In genomic region chr10:14703830-14704420, GRCm38 (mm10) we compare ENCODE assay signal across 10 mouse cellular contexts. TPM values are rescaled to one million over a fixed set of nuclear protein-coding genes. Genes with fewer than 3 reads are reported as not detected.
DNase-seq lines count a peak whose midpoint lies in the region; ATAC-seq lines count a peak whose summit lies in the region.
"Had no signal": no experiment of that assay in that cellular context is flagged by ENCODE, and none has a peak within 500 bp of the region (broad histone marks: within the 10 kb centered on the region; RNA-seq: fewer than 3 reads in every experiment).

No protein-coding gene starts in this region.

- no peak for DNase-seq in lung, postnatal 10 days
- DNase-seq in ovary, postnatal 14 days (ENCODE audit: low spot score): no peak
- no peak for DNase-seq in left cerebral cortex, adult 8-10 months (ENCODE audit: low spot score in 2 of 2)

- no peaks in the 10 kb centered on the region for H3K9me3 ChIP-seq in lung, embryonic 16.5 days (ENCODE audit: control insufficient read depth, low read length)
- no peaks in the 10 kb centered on the region for H3K9me3 ChIP-seq in forebrain, embryonic 13.5 days (replicated peaks)
- no peaks in the 10 kb centered on the region for H3K9me3 ChIP-seq in limb, embryonic 13.5 days
- H3K9me3 ChIP-seq in stomach, embryonic 14.5 days (ENCODE audit: control insufficient read depth, low read depth, low read length): no peaks in the 10 kb centered on the region

- no peak for ATAC-seq in lung, embryonic 16.5 days (ENCODE audit: low read depth)
- ATAC-seq in forebrain, embryonic 13.5 days: no peak
- ATAC-seq in limb, embryonic 13.5 days (ENCODE audit: low FRiP score, low read depth): no peak
- no peak for ATAC-seq in stomach, embryonic 14.5 days (ENCODE audit: insufficient number of reproducible peaks, insufficient read depth, low FRiP score, low read depth)
- ATAC-seq in megakaryocyte progenitor cell, adult 5-6 weeks (replicated peaks; ENCODE audit: poor library complexity): no peak

- H3K9ac ChIP-seq in lung, embryonic 16.5 days (ENCODE audit: low read length): no peak overlapping the region; the same call in 1 of the 2 replicates
- H3K9ac ChIP-seq in forebrain, embryonic 13.5 days: peak overlapping the region; percentile 39
- H3K9ac ChIP-seq in limb, embryonic 13.5 days: no peak overlapping the region
- no peak overlapping the region for H3K9ac ChIP-seq in stomach, embryonic 14.5 days (replicated peaks; ENCODE audit: low read depth, low read length)

- no peak overlapping the region for H3K4me3 ChIP-seq in lung, embryonic 16.5 days (ENCODE audit: low read length)
- peak overlapping the region; percentile 88 for H3K4me3 ChIP-seq in forebrain, embryonic 13.5 days
- peak overlapping the region; percentile 94 for H3K4me3 ChIP-seq in limb, embryonic 13.5 days
- peak overlapping the region; percentile 83; the same call in 1 of the 2 replicates for H3K4me3 ChIP-seq in stomach, embryonic 14.5 days (ENCODE audit: low read depth, low read length)

- H3K27me3 ChIP-seq in lung, embryonic 16.5 days (ENCODE audit: control insufficient read depth, insufficient read depth, low read depth, low read length): no peaks in the 10 kb centered on the region
- no peaks in the 10 kb centered on the region for H3K27me3 ChIP-seq in forebrain, embryonic 13.5 days
- H3K27me3 ChIP-seq in limb, embryonic 13.5 days: no peaks in the 10 kb centered on the region
- no peaks in the 10 kb centered on the region for H3K27me3 ChIP-seq in stomach, embryonic 14.5 days (ENCODE audit: control insufficient read depth, insufficient read depth, low read length)

- no peak overlapping the region for H3K27ac ChIP-seq in lung, embryonic 16.5 days (ENCODE audit: low read length)
- H3K27ac ChIP-seq in forebrain, embryonic 13.5 days: peak overlapping the region; percentile 41
- H3K27ac ChIP-seq in limb, embryonic 13.5 days: no peak overlapping the region
- no peak overlapping the region for H3K27ac ChIP-seq in stomach, embryonic 14.5 days (ENCODE audit: low read length)

- H3K36me3 ChIP-seq in lung, embryonic 16.5 days (ENCODE audit: control insufficient read depth, insufficient read depth, low read length): no peaks in the 10 kb centered on the region
- no peaks in the 10 kb centered on the region for H3K36me3 ChIP-seq in forebrain, embryonic 13.5 days (ENCODE audit: poor library complexity, severe bottlenecking)
- H3K36me3 ChIP-seq in limb, embryonic 13.5 days: no peaks in the 10 kb centered on the region
- no peaks in the 10 kb centered on the region for H3K36me3 ChIP-seq in stomach, embryonic 14.5 days (ENCODE audit: control insufficient read depth, insufficient read depth, low read length)

- WGBS in lung, embryonic 16.5 days: 61% methylated on average over 4 of the region's 4 CpGs
- WGBS in forebrain, embryonic 13.5 days: 31% methylated on average over 4 of the region's 4 CpGs
- WGBS in limb, embryonic 13.5 days: 70% methylated on average over 4 of the region's 4 CpGs
- 72% methylated on average over 4 of the region's 4 CpGs for WGBS in stomach, embryonic 14.5 days

- H3K4me2 ChIP-seq in lung, embryonic 16.5 days (ENCODE audit: low read depth, low read length): peak overlapping the region; percentile 70
- H3K4me2 ChIP-seq in forebrain, embryonic 13.5 days: peak overlapping the region; percentile 67
- H3K4me2 ChIP-seq in limb, embryonic 13.5 days (replicated peaks): peak overlapping the region; percentile 73
- peak overlapping the region; percentile 74 for H3K4me2 ChIP-seq in stomach, embryonic 14.5 days (replicated peaks; ENCODE audit: low read depth, low read length)

- H3K4me1 ChIP-seq in lung, embryonic 16.5 days (replicated peaks; ENCODE audit: control insufficient read depth, insufficient read depth, low read length): peaks cover 12% of the 10 kb centered on the region
- peaks cover 20% of the 10 kb centered on the region for H3K4me1 ChIP-seq in forebrain, embryonic 13.5 days
- H3K4me1 ChIP-seq in limb, embryonic 13.5 days: peaks cover 13% of the 10 kb centered on the region
- H3K4me1 ChIP-seq in stomach, embryonic 14.5 days (ENCODE audit: control insufficient read depth, insufficient read depth, low read length): peaks cover 7% of the 10 kb centered on the region

RNA-seq across cellular contexts. Expression of gene Vta1, which starts 1.4 kb away (rescaled TPM):
- 95.8 and 98.1 TPM in 2 replicates for polyA plus RNA-seq in lung, embryonic 16.5 days (2015; fragmentation: Nextera tagmentation; extraction: Ambion mirVana)
- polyA plus RNA-seq in forebrain, embryonic 13.5 days (2015; fragmentation: Nextera tagmentation; extraction: Ambion mirVana): 173 and 187 TPM in 2 replicates
- 103 and 108 TPM in 2 replicates for polyA plus RNA-seq in limb, embryonic 13.5 days (2015; fragmentation: Nextera tagmentation; extraction: Ambion mirVana)
- 99.7 and 107 TPM in 2 replicates for polyA plus RNA-seq in stomach, embryonic 14.5 days (2014; fragmentation: Nextera tagmentation; extraction: Ambion mirVana)
- total RNA-seq in megakaryocyte progenitor cell, adult 5-6 weeks (2015): 70.8 and 73.7 TPM in 2 replicates
- total RNA-seq in megakaryocyte progenitor cell, adult 5-6 weeks (2017): 59.9 and 62.6 TPM in 2 replicates
- 10 to 100 TPM; 59.2 to 69.0 (median 60.4) TPM for total RNA-seq in left cerebral cortex, adult 8-10 months (2022)

RNA-seq across cellular contexts. Expression of gene Nmbr, which starts 1.5 kb away (rescaled TPM):
- 0.13 and 0.64 TPM in 2 replicates for polyA plus RNA-seq in lung, embryonic 16.5 days (2015; fragmentation: Nextera tagmentation; extraction: Ambion mirVana)
- polyA plus RNA-seq in forebrain, embryonic 13.5 days (2015; fragmentation: Nextera tagmentation; extraction: Ambion mirVana): 0.84 and 0.88 TPM in 2 replicates
- 0.15 and 0.65 TPM in 2 replicates for polyA plus RNA-seq in limb, embryonic 13.5 days (2015; fragmentation: Nextera tagmentation; extraction: Ambion mirVana)
- polyA plus RNA-seq in stomach, embryonic 14.5 days (2014; fragmentation: Nextera tagmentation; extraction: Ambion mirVana): 0.42 and 1.0 TPM in 2 replicates
- total RNA-seq in megakaryocyte progenitor cell, adult 5-6 weeks (2015): not detected in 2 replicates
- not detected in 2 replicates for total RNA-seq in megakaryocyte progenitor cell, adult 5-6 weeks (2017)
- 1 to 10 TPM; 4.3 to 5.6 (median 5.2) TPM for total RNA-seq in left cerebral cortex, adult 8-10 months (2022)
- polyA plus RNA-seq: liver, adult 2 months had no signal

RNA-seq across cellular contexts. Expression of gene Gje1, which starts 14.1 kb away (rescaled TPM):
- polyA plus RNA-seq in lung, embryonic 16.5 days (2015; fragmentation: Nextera tagmentation; extraction: Ambion mirVana): not detected in 2 replicates
- polyA plus RNA-seq in forebrain, embryonic 13.5 days (2015; fragmentation: Nextera tagmentation; extraction: Ambion mirVana): not detected in 2 replicates
- 0.15 TPM in 1 of 2 replicates, not detected in the other for polyA plus RNA-seq in limb, embryonic 13.5 days (2015; fragmentation: Nextera tagmentation; extraction: Ambion mirVana)
- not detected in 2 replicates for polyA plus RNA-seq in stomach, embryonic 14.5 days (2014; fragmentation: Nextera tagmentation; extraction: Ambion mirVana)
- not detected in 2 replicates for total RNA-seq in megakaryocyte progenitor cell, adult 5-6 weeks (2015)
- not detected in 2 replicates for total RNA-seq in megakaryocyte progenitor cell, adult 5-6 weeks (2017)
- not detected for total RNA-seq in left cerebral cortex, adult 8-10 months (2022)
- total RNA-seq: adrenal gland, adult 18-20 months; liver, adult 2 months had no signal
- polyA plus RNA-seq: liver, adult 2 months had no signal
